Mouse (Mus musculus) adrenal gland (tissue): ENCODE results near the gene Cfap298.

Source experiments
- intact Hi-C: fragments of 180-260 bp; cut with DNase I; formaldehyde crosslinking; loops from one replicate; pipeline ENCODE4 v1.15.1; 2025
- long read RNA-seq, 2 experiments: library from polyadenylated mRNA; unstranded; transcript quantifications; one replicate each; pipeline ENCODE4 v2.0.0; 2020; ENCODE audit warnings: borderline replicate concordance in 1 of 2; ENCODE audit not compliant: insufficient replicate concordance in 1 of 2

Cfap298 gene
- long read RNA-seq, experiment 1, transcript Cfap298-201 (7 exons, 1,430 nt), result major isoform, 45 of 59 reads
- long read RNA-seq, experiment 1, partial matches to known transcripts, result 1 of 59 reads
- long read RNA-seq, experiment 1, other reads (novel, unspliced or antisense), result 13 of 59 reads
- long read RNA-seq, experiment 2, transcript Cfap298-201 (7 exons, 1,430 nt), result major isoform, 48 of 58 reads
- long read RNA-seq, experiment 2, partial matches to known transcripts, result 2 of 58 reads
- long read RNA-seq, experiment 2, other reads (novel, unspliced or antisense), result 8 of 58 reads

GRCm38 (mm10) chr16:90934687-90935328, at the start of gene Cfap298:
TSS of gene Cfap298 (minus strand) at chr16:90935114.
- intact Hi-C loops, result loop anchor here (5.0 to 10.0 kb wide), 2 partner anchors 123 to 190 kb away; partner anchors contain the start of gene Urb1

- intact Hi-C loops, result no loop called here
Observed at GRCm38 (mm10) chr16:90971004-90971403, 36.1 kb upstream of the Cfap298 start.

GRCm38 (mm10) chr16:90966241-90966640, 31.3 kb upstream of the Cfap298 start:
- intact Hi-C loops, result no loop called here

GRCm38 (mm10) chr16:90964302-90964701, 29.4 kb upstream of the Cfap298 start:
- intact Hi-C loops, result no loop called here

- intact Hi-C loops, result no loop called here
Observed at GRCm38 (mm10) chr16:90963866-90964265, 29.0 kb upstream of the Cfap298 start.

- intact Hi-C loops, result no loop called here
Observed at GRCm38 (mm10) chr16:90963231-90963630, 28.3 kb upstream of the Cfap298 start.

- intact Hi-C loops, result loop anchor here (5.0 kb wide), 1 partner anchor 64 kb away; no protein-coding TSS in a partner anchor
Observed at GRCm38 (mm10) chr16:90958301-90959085, 23.6 kb upstream of the Cfap298 start.

GRCm38 (mm10) chr16:90955494-90955893, 20.6 kb upstream of the Cfap298 start:
- intact Hi-C loops, result loop anchor here (5.0 kb wide), 1 partner anchor 67 kb away; no protein-coding TSS in a partner anchor

- intact Hi-C loops, result no loop called here
Observed at GRCm38 (mm10) chr16:90953770-90954169, 18.9 kb upstream of the Cfap298 start.

GRCm38 (mm10) chr16:90953147-90953546, 18.2 kb upstream of the Cfap298 start:
- intact Hi-C loops, result no loop called here

- intact Hi-C loops, result no loop called here
Observed at GRCm38 (mm10) chr16:90950354-90950963, 15.5 kb upstream of the Cfap298 start.

- intact Hi-C loops, result no loop called here
Observed at GRCm38 (mm10) chr16:90946977-90947376, 12.1 kb upstream of the Cfap298 start.

- intact Hi-C loops, result no loop called here
Observed at GRCm38 (mm10) chr16:90941246-90941645, 6.3 kb upstream of the Cfap298 start.

- intact Hi-C loops, result loop anchor here (5.0 to 10.0 kb wide), 2 partner anchors 122 to 189 kb away; partner anchors contain the start of gene Urb1
Observed at GRCm38 (mm10) chr16:90934193-90934686, 674 bp downstream of the Cfap298 start.

GRCm38 (mm10) chr16:90933534-90934176, 1.3 kb downstream of the Cfap298 start:
- intact Hi-C loops, result loop anchor here (5.0 to 10.0 kb wide), 2 partner anchors 121 to 189 kb away; partner anchors contain the start of gene Urb1

- intact Hi-C loops, result no loop called here
Observed at GRCm38 (mm10) chr16:90927446-90927845, 7.5 kb downstream of the Cfap298 start.

GRCm38 (mm10) chr16:90925461-90925860, 9.5 kb downstream of the Cfap298 start:
- intact Hi-C loops, result loop anchor here (2.0 kb wide), 1 partner anchor 95 kb away; no protein-coding TSS in a partner anchor

GRCm38 (mm10) chr16:90924606-90925370, 10.1 kb downstream of the Cfap298 start:
- intact Hi-C loops, result loop anchor here (2.0 kb wide), 1 partner anchor 94 kb away; no protein-coding TSS in a partner anchor

- intact Hi-C loops, result no loop called here
Observed at GRCm38 (mm10) chr16:90921471-90922159, 13.3 kb downstream of the Cfap298 start.
